Mouse (Mus musculus): ENCODE data around the gene Gfm2. TPM values are rescaled to one million over a fixed set of nuclear protein-coding genes. Genes with fewer than 3 reads are reported as not detected.

Gfm2 gene
- polyA plus RNA-seq, 2 experiments: 12.6 to 18.2 TPM

GRCm38 (mm10) chr13:97225130-97225529 is 87.4 kb downstream of the Gfm2 start:
- Histone ChIP-seq H3K4me1 (replicated peaks; ENCODE audit: control insufficient read depth in 2 of 2, insufficient read depth in 2 of 2, low read length in 1 of 2) (0 out of 4 replicates have a peak, but pooled peaks cover 0 to 6% of the 10 kb centered on the region in 2 experiments), H3K27me3 (ENCODE audit: control insufficient read depth, insufficient read depth, low read length) (no peaks in the 10 kb centered on the region), H3K27ac (no peak overlapping the region), H3K36me3 (replicated peaks; ENCODE audit: control insufficient read depth, insufficient read depth, low read depth) (no peaks in the 10 kb centered on the region), H3K4me2 (ENCODE audit: low read depth) (no peak overlapping the region), H3K9ac (replicated peaks) (no peak overlapping the region), H3K9me3 (ENCODE audit: control insufficient read depth, low read length) (no peaks in the 10 kb centered on the region), H3K4me3 (ENCODE audit: insufficient read depth in 1 of 2, low read depth in 2 of 2, low read length in 2 of 2) (no peak overlapping the region)
- ATAC-seq (ENCODE audit: insufficient read depth): no peak
- 59% methylated on average over 17 of the region's 17 CpGs for WGBS (ENCODE audit: insufficient replicate concordance)
- TF ChIP-seq EP300 (IDR thresholded peaks at IDR 0.05; ENCODE audit: low read depth): no peak
- TF ChIP-seq CTCF (IDR thresholded peaks at IDR 0.05; ENCODE audit: low read depth): no peak
- DNase-seq (ENCODE audit: low read depth in 3 of 3, low spot score in 3 of 3): no peak

GRCm38 (mm10) chr13:97227795-97228194 is 90.1 kb downstream of the Gfm2 start:
- TF ChIP-seq EP300 (IDR thresholded peaks at IDR 0.05; ENCODE audit: low read depth) (no peak), CTCF (IDR thresholded peaks at IDR 0.05; ENCODE audit: low read depth) (no peak)
- H3K36me3 ChIP-seq (replicated peaks; ENCODE audit: control insufficient read depth, insufficient read depth, low read depth): no peaks in the 10 kb centered on the region
- no peak overlapping the region for H3K4me3 ChIP-seq (ENCODE audit: insufficient read depth in 1 of 2, low read depth in 2 of 2, low read length in 2 of 2)
- H3K4me1 ChIP-seq (replicated peaks; ENCODE audit: control insufficient read depth in 2 of 2, insufficient read depth in 2 of 2, low read length in 1 of 2): 0 out of 4 replicates have a peak, but pooled peaks cover 0 to 6% of the 10 kb centered on the region in 2 experiments
- WGBS (ENCODE audit: insufficient replicate concordance): 62% methylated on average over 3 of the region's 3 CpGs
- H3K27me3 ChIP-seq (ENCODE audit: control insufficient read depth, insufficient read depth, low read length): no peaks in the 10 kb centered on the region
- ATAC-seq (ENCODE audit: insufficient read depth) (no peak), DNase-seq (ENCODE audit: low read depth in 3 of 3, low spot score in 3 of 3) (no peak)
- no peak overlapping the region for H3K9ac ChIP-seq (replicated peaks)
- H3K4me2 ChIP-seq (ENCODE audit: low read depth): no peak overlapping the region
- no peak overlapping the region for H3K27ac ChIP-seq
- no peaks in the 10 kb centered on the region for H3K9me3 ChIP-seq (ENCODE audit: control insufficient read depth, low read length)

- WGBS (ENCODE audit: insufficient replicate concordance): 47% methylated on average over 3 of the region's 3 CpGs
- Histone ChIP-seq H3K36me3 (replicated peaks; ENCODE audit: control insufficient read depth, insufficient read depth, low read depth) (no peaks in the 10 kb centered on the region), H3K4me3 (ENCODE audit: insufficient read depth in 1 of 2, low read depth in 2 of 2, low read length in 2 of 2) (no peak overlapping the region), H3K4me1 (replicated peaks; ENCODE audit: control insufficient read depth in 2 of 2, insufficient read depth in 2 of 2, low read length in 1 of 2) (no peaks in the 10 kb centered on the region), H3K9ac (replicated peaks) (no peak overlapping the region), H3K4me2 (ENCODE audit: low read depth) (no peak overlapping the region), H3K9me3 (ENCODE audit: control insufficient read depth, low read length) (no peaks in the 10 kb centered on the region), H3K27me3 (ENCODE audit: control insufficient read depth, insufficient read depth, low read length) (no peaks in the 10 kb centered on the region), H3K27ac (no peak overlapping the region)
- no peak for DNase-seq (ENCODE audit: low read depth in 3 of 3, low spot score in 3 of 3)
- ATAC-seq (ENCODE audit: insufficient read depth): no peak
- TF ChIP-seq EP300 (IDR thresholded peaks at IDR 0.05; ENCODE audit: low read depth) (no peak), CTCF (IDR thresholded peaks at IDR 0.05; ENCODE audit: low read depth) (no peak)
Observed at GRCm38 (mm10) chr13:97230101-97230500, 92.4 kb downstream of the Gfm2 start.

Other genes starting within 250 kb of the Gfm2 start
- gene Gcnt4, start 213.2 kb upstream of the Gfm2 start, polyA plus RNA-seq (2012; rRNA removed): 0.64 and 0.86 TPM in 2 replicates
- 0.29 and 0.43 TPM in 2 replicates for gene Gcnt4, start 213.2 kb upstream of the Gfm2 start, polyA plus RNA-seq (2014; fragmentation: Nextera tagmentation; extraction: Ambion mirVana)
- not detected in 2 replicates for gene 1700029F12Rik, start 103.6 kb upstream of the Gfm2 start, polyA plus RNA-seq (2012; rRNA removed)
- gene 1700029F12Rik, start 103.6 kb upstream of the Gfm2 start, polyA plus RNA-seq (2014; fragmentation: Nextera tagmentation; extraction: Ambion mirVana): not detected in 2 replicates
- gene Fam169a, start 70.7 kb upstream of the Gfm2 start, polyA plus RNA-seq (2012; rRNA removed): 0.65 and 1.0 TPM in 2 replicates
- gene Fam169a, start 70.7 kb upstream of the Gfm2 start, polyA plus RNA-seq (2014; fragmentation: Nextera tagmentation; extraction: Ambion mirVana): 1.2 and 2.4 TPM in 2 replicates
- gene Gm6169, start 38.7 kb upstream of the Gfm2 start, polyA plus RNA-seq (2012; rRNA removed): 0.33 and 0.52 TPM in 2 replicates
- gene Gm6169, start 38.7 kb upstream of the Gfm2 start, polyA plus RNA-seq (2014; fragmentation: Nextera tagmentation; extraction: Ambion mirVana): 0.81 and 1.1 TPM in 2 replicates
- 13.4 and 38.2 TPM in 2 replicates for gene Nsa2, start within 50 bp of the Gfm2 start, polyA plus RNA-seq (2012; rRNA removed)
- 35.9 and 36.2 TPM in 2 replicates for gene Nsa2, start within 50 bp of the Gfm2 start, polyA plus RNA-seq (2014; fragmentation: Nextera tagmentation; extraction: Ambion mirVana)
- gene Hexb, start 60.4 kb downstream of the Gfm2 start, polyA plus RNA-seq (2012; rRNA removed): 9.7 and 12.8 TPM in 2 replicates
- 17.8 and 18.4 TPM in 2 replicates for gene Hexb, start 60.4 kb downstream of the Gfm2 start, polyA plus RNA-seq (2014; fragmentation: Nextera tagmentation; extraction: Ambion mirVana)
- gene Enc1, start 103.2 kb downstream of the Gfm2 start, polyA plus RNA-seq (2012; rRNA removed): 1.7 TPM in 2 replicates
- gene Enc1, start 103.2 kb downstream of the Gfm2 start, polyA plus RNA-seq (2014; fragmentation: Nextera tagmentation; extraction: Ambion mirVana): 0.62 and 0.87 TPM in 2 replicates

Measured in liver, embryonic 14.5 days (tissue).